Mouse (Mus musculus) hindbrain, embryonic 10.5 days (tissue): ENCODE data around the gene Atp2b4. TPM values are rescaled to one million over a fixed set of nuclear protein-coding genes. Genes with fewer than 3 reads are reported as not detected.

ENCODE experiments used
- polyA plus RNA-seq: library from polyadenylated mRNA; unstranded; fragments of >200 nt; fragmentation: Nextera tagmentation; extraction: Ambion mirVana; gene quantifications from 2 replicates; pipeline ENCODE4 v1.2.1, GENCODE M21; 2016

Atp2b4 gene
- polyA plus RNA-seq, 1 experiment from 2014 or later: 4.6 TPM

Other genes with a start within 250 kb of the Atp2b4 start
- 842 and 897 TPM in 2 replicates for gene Snrpe, start 190.8 kb downstream of the Atp2b4 start, polyA plus RNA-seq
- not detected in 2 replicates for gene Zbed6, start 140.2 kb downstream of the Atp2b4 start, polyA plus RNA-seq
- 3.9 and 4.7 TPM in 2 replicates for gene Gm38394, start 139.7 kb downstream of the Atp2b4 start, polyA plus RNA-seq
- 0.25 TPM in 1 of 2 replicates, not detected in the other for gene Lax1, start 110.9 kb downstream of the Atp2b4 start, polyA plus RNA-seq
- 2.1 and 3.6 TPM in 2 replicates for gene Optc, start 107.0 kb upstream of the Atp2b4 start, polyA plus RNA-seq
- 0.71 and 1.7 TPM in 2 replicates for gene Prelp, start 120.4 kb upstream of the Atp2b4 start, polyA plus RNA-seq
- gene Fmod, start 236.2 kb upstream of the Atp2b4 start, polyA plus RNA-seq: 3.6 and 9.8 TPM in 2 replicates